Mouse (Mus musculus) thymus, postnatal 4 days (tissue): ENCODE results near the gene Sec31b.

Experiments
- DNase-seq: peaks from one replicate; pipeline ENCODE4 v3.0.0; 2021

Gene Sec31b

GRCm38 (mm10) chr19:44545321-44546041 is at the start of gene Sec31b:
Sec31b (minus strand) TSS chr19:44545864.
- DNase-seq, result peak; percentile 35

GRCm38 (mm10) chr19:44594180-44594579 is 48.5 kb upstream of the Sec31b start:
- no peak for DNase-seq

- DNase-seq, result no peak
Observed at GRCm38 (mm10) chr19:44591638-44592037, 46.0 kb upstream of the Sec31b start.

DNA sequence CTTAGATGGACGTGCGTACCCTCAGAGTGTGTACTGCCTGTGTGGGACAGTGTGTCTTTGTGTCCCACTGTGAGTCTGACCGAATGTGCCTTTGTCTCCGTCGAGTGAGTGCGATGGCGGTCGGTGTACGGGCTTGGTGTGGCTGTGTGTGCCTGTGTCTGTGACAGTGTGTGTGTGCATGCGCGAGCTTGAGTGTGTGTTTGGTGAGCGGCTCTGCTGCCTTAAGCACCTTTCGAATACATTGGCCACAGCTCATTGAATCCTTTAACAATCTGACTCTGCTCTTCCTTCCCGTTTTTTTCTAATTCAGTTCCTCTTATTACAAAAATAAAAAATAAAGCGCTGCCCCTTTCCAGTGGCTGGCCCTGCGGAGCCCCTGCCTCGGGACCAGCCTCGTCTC is 45.3 kb upstream of the Sec31b start:
- no peak for DNase-seq

- no peak for DNase-seq
Observed at GRCm38 (mm10) chr19:44589591-44590223, 44.0 kb upstream of the Sec31b start.

GRCm38 (mm10) chr19:44588036-44588435 is 42.4 kb upstream of the Sec31b start:
- no peak for DNase-seq

- DNase-seq, result peak; percentile 97
Observed at GRCm38 (mm10) chr19:44582638-44583309, 37.1 kb upstream of the Sec31b start.

DNA sequence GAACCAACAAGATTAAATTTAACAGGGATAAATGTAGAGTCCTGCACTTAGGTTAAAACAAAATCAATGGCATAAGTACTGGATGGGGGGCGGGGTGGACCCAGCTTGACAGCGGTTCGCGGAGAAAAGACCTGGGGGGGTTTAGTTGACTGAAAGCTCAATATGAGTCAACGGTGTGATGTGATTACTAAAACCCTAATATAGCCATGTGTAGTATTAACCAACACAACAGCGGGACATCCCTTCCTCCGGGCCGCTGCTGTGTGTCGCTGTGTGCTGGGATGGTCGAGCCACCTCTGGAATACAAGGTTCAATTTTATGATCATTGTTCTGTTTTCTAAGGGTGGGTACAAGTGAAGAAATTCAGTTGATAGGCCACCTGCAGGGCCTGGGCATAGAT is 36.4 kb upstream of the Sec31b start:
- no peak for DNase-seq

DNA sequence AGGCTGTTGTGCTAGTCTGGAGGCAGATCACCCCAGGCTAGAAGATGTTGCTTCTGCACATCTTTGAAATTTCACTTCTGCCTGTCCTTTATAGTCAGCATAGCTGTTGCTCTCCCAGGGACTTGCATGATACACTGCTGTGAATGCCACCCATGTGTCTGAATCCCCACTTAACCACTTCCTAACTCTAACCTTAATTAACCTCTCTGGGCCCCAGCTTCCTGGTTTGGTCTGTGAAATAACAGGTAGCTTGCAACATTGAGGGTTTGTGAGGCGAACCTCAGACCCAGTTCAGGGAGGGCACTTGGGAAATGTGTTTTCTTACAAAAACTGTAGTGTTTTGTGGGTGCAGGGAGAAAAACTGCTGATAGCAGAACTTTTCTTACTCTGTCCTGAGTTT is 32.4 kb upstream of the Sec31b start:
- peak; percentile 38 for DNase-seq

DNA sequence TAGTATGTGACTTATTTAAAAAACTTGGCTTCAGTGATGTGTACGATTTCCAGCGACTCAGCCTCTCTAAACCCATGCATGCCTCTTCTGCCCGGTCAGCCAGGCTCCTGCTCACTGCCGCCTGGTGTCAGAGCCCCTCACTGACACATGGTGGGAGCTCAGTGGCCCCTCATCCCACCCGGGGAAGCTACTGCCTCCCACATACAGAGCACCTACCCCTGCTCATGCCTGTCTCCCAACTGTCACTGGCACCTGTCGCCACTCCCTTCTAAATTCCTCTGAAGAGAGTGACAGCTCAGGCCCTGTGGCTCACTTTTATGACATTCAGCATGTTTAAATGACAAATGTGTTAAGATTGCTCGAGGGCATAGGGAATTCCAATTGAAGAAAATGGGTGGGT is 30.6 kb upstream of the Sec31b start:
- DNase-seq, result no peak

DNA sequence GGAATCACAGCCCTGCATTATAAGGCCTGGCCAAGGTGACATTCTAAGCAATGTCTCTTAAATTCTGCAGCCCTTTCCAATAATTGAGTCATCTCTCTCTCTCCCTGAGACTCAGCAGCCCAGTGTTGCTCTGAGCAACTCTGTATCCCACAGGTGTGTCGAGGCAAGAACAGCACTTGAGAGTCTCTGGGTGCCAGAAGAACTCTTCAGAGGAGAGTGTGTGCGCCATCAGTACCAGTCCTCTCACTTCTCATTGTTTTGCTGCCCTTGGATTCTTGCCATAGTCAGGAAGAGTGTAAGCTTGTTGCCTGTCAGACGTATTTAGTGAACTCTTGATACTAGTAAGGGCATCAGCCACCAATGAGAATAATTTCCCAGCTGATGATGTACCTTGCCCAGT is 22.1 kb upstream of the Sec31b start:
- DNase-seq, result no peak

DNA sequence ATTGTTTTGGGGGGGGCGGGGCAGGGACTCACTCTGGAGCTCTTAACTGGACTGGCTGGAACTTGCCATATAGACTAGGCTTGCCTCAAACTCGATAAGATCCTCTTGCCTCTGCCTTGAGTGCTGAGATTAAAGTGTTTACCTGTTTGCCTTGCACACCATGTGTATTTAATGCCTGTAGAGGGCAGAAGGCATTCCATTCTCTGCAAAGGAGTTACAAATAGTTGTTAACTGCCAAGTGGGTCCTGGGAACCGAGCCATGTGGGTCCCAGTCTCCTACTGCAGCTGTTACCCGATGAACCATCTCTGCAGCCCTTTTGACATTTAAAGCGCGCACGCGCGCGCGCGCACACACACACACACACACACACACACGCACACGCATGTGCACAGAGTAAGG is 18.3 kb upstream of the Sec31b start:
- no peak for DNase-seq

- peak; percentile 96 for DNase-seq
Observed at GRCm38 (mm10) chr19:44562652-44563206, 17.1 kb upstream of the Sec31b start, which contains the start of gene Hif1an. Hif1an (plus strand) TSS chr19:44562850.

DNA sequence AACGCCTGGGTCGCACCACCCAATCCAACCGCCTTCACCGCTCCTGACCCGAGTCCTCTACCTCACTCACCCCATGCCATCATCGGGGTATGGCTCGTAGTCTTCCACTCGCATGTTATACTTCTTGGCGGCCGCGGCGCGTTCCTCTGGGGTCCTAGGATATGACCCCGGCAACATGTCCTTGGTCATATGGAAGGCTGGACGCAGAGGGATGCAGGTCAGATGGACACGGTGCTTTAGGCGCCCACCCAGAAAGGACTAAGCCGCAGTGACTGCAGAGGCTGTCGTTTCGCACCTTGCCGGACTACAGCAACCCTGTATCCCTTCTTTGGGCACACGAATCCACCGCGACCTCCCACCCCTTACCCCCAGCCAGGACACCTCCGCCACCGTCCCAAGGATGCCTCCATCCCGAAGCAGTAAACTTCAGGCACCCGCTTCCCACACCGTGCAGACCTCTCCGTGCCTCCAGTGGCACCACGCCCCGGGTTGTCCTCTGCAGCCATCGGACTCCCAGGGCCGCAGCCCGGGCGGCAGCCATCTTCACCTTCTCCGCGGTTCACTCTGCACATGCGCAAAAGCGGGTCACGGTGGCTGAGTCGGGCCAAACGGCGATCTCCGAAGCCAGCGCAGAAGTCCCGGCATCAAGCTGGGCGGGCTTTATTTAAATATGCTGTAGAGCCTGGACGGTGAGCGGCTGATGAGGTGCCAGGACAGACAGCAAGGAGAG is 9.4 kb upstream of the Sec31b start, which contains the start of gene Ndufb8:
Gene Ndufb8 (minus strand): TSS at position 580 of the 730 bp plus-strand sequence.
- DNase-seq, result peak; percentile 96

DNA sequence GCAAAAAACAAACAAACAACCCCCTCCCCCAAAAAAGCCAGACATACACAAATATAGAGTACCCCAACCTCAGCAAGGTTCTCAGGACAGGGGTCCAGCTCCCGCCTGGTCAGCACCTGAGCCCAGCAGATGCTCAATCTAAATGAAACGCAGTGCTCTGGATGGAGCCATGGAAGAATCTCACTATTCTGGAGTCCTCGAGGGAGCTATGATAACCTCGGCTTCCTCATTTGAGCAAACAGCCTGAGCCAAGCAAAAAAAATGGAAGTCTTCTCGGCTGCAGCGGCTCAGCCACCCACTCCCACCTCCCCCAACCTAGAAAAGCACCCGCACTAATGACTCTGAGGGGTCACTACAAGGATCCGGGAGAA is 8.8 kb upstream of the Sec31b start:
- no peak for DNase-seq

GRCm38 (mm10) chr19:44553286-44553685 is 7.6 kb upstream of the Sec31b start:
- DNase-seq, result no peak

DNA sequence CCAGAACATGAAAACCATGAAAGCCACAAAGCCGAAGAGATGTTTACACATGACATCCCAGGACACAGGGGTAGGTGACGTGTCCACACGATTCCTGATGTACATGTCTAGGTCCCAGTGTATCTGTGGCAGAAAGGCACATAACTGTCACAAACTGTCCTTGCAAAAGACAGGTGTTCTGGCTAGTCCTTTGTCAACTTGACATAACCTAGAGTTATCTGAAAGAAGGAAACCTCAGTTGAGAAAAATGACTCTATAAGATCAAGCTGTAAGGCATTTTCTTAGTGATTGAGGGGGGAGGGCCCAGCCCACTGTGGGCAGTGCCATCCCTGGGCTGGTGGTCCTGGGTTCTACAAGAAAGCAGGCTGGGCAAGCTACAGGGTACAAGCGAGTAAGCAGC is 7.1 kb upstream of the Sec31b start, which contains the start of gene Gm20538:
Gene Gm20538 (minus strand): TSS at position 101 of the 400 bp plus-strand sequence.
- no peak for DNase-seq

DNA sequence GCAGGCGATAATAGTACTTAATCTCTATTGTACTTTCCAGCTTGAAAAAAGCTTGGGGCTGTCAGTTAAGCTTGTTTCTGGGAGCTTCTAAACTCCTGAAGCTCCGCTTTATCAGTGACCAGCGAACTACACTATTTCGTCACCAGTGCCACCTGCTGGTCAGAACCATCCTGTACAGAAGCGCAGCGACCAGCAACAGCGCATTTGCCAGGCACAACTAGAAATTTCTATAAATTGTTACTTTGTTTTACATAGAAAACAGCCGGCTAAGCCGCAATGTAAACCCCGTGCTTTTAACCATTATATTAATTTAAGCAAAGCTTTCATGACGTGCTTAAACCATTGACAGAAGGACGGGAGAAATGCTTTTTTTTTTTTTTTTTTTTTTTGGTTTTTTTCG is 889 bp downstream of the Sec31b start:
- peak; percentile 91 for DNase-seq

DNA sequence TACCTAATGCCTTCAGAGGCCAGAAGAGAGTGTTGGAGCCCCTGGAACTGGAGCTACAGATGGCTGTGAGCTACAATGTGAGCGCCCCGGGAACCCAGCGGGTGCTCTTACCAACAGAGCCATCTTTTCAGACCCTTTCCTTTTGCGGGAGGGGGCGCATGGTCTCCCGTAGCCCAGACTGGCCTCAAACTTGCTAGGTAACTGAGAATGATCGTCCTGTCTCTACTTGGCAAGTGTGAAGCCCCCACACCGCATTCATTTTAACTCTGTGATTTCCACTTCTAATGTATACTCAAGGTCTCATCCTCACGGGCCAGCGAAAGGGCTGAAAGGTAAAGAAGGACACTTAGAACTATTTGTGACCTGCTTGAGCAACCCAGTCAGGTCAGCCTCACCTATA is 1.3 kb downstream of the Sec31b start:
- no peak for DNase-seq

GRCm38 (mm10) chr19:44542694-44543178 is 2.9 kb downstream of the Sec31b start:
- DNase-seq, result no peak

DNA sequence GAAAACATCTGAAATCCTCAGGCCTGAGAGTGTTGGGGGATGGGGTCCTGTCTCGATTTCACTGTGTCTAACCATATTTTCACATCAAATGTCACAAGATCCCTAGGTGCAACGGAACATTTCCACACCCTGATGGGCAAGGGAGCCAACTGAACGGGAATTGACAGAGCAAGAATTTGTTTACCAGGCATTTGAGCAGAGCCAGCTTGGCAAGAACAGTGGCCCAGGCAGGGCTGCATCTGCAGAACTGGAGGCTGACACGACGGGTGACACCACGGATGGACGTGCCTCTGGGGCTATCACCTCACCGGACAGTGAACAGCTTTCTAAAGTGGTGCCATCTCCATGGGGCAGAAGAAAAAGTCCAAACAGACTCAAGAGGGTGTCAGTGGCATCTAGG is 8.2 kb downstream of the Sec31b start:
- DNase-seq, result no peak

DNA sequence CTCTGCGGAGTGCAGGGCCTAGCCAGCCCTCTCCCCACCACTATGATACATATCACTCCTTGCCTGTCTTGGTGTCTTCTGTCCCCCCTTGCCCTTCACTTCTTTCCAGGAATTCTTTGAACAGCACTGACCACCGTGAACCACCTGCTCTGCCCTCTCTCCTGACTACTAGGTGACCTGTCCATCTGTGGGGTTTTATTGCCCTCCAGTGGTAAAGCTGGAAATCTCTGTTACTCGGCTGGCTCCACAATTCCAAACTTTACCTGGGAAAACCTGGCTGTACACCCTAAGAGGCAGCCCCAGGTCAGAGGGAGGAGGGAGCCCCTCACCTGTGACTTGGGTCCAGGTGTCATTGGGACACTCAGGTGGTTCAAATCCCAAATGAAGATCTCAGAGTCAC is 10.3 kb downstream of the Sec31b start:
- DNase-seq, result no peak

DNA sequence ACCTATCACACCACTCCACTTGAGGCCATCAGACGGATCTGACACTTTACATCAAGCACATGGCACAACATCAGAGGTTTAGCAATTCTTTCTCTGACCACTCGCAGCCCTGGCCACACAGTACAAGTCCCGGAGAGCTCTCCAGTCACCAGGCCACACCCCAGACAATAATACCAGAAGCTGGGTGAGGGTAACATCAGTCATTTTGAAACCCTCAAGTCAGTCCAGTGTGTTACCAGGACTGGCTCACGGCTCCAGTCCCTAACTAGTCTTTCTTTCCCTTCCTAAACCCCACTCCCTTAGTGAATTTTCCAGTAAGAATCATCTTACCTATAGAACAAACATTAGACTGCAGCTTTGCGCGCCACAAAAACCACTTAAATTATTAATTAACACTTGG is 15.6 kb downstream of the Sec31b start:
- no peak for DNase-seq
